Mouse (Mus musculus): Measurements from ENCODE around the gene Paics. TPM values are rescaled to one million over a fixed set of nuclear protein-coding genes. Genes with fewer than 3 reads are reported as not detected.

The Paics gene
- polyA plus RNA-seq, 1 experiment from 2014 or later = 246 TPM

Other genes starting within 250 kb of the Paics start
- gene Aasdh, start 45.8 kb upstream of the Paics start, polyA plus RNA-seq (2016; fragmentation: Nextera tagmentation; extraction: Ambion mirVana) = 12.5 and 13.0 TPM in 2 replicates
- gene Ppat, start 271 bp downstream of the Paics start, polyA plus RNA-seq (2016; fragmentation: Nextera tagmentation; extraction: Ambion mirVana) = 49.0 and 49.2 TPM in 2 replicates
- gene Srp72, start 23.4 kb downstream of the Paics start, polyA plus RNA-seq (2016; fragmentation: Nextera tagmentation; extraction: Ambion mirVana) = 58.9 and 61.9 TPM in 2 replicates
- not detected in 2 replicates for gene Arl9, start 52.7 kb downstream of the Paics start, polyA plus RNA-seq (2016; fragmentation: Nextera tagmentation; extraction: Ambion mirVana)
- 0.41 and 0.48 TPM in 2 replicates for gene Thegl, start 64.7 kb downstream of the Paics start, polyA plus RNA-seq (2016; fragmentation: Nextera tagmentation; extraction: Ambion mirVana)
- 0.19 TPM in 1 of 2 replicates, not detected in the other for gene Hopx, start 163.8 kb downstream of the Paics start, polyA plus RNA-seq (2016; fragmentation: Nextera tagmentation; extraction: Ambion mirVana)

Data from liver, embryonic 12.5 days (tissue).